Mouse (Mus musculus) left cerebral cortex, postnatal 14 days (tissue): ENCODE measurements around the gene Atg7. TPM values are rescaled to one million over a fixed set of nuclear protein-coding genes. Genes with fewer than 3 reads are reported as not detected.

ENCODE experiments used
- DNase-seq, 2 experiments: peaks; one replicate each; pipeline ENCODE4 v3.0.0; 2021 to 2022; ENCODE audit warnings: low spot score in 2 of 2, mixed read lengths in 1 of 2
- intact Hi-C: fragments of 180-260 bp; cut with DNase I; formaldehyde crosslinking; loops from one replicate; pipeline ENCODE4 v1.15.1; 2025
- total RNA-seq, 2 experiments: library from RNA; stranded (reverse); gene quantifications; 2 replicates each; pipeline ENCODE4 v1.2.3; 2021

Gene Atg7
- total RNA-seq, 2 experiments from 2014 or later = 25.5 to 26.2 TPM

DNA sequence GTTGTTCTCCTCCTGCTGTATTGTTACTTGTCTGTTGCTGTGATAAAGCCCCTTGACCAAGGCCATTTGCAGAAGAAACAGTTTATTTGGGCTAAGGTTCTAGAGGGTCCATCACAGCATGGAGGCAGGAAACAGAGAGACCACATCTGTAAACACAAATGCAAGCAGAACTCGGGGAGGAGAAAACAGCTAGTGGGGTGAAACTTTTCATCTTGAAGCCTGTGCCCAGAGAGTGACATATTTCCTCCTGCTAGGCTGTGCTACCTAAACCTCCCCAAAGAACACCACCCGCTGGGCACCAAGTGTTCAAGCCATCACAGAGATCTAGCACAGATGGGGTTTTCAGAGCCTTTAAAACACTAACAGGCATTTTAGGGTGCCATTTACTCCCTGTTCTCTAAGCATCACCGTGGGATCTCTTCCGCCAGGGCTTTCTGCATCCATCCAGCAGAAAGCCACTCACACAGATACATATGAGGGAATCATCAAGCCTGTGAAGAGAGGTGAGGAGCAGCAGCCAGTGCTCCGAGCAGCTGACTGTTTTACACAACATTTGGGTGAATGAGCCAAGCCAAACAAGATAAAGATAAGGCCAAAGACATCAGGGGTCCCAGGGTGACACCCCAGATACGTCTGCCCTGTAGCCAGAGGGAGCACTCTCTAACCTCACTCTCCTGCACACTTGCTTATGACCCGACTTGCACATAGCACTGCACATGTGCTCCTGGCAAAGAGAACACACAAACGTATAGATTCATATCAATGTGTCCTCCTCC is 262.5 kb downstream of the Atg7 start:
- intact Hi-C loops = no loop called here

DNA sequence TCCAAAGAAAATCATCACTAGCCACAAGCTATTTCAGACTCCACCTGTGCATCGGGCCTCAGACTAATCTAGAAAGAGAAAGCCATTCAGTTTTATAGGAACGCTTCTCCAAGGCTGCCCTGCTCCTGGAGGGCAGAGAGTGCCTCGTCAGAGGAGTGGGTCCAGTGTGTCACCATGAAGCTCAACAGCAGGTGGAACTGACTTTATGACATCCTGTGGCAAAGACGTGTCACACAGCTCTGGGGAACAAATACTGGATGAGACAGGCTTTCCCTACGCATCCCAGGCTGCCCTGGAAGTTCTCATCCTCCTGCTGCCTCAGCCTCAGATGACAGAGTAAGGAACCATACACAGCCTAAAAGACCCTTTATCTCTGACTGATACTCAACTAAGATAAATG is 263.3 kb downstream of the Atg7 start:
- intact Hi-C loops = no loop called here
- DNase-seq = no peak

More for the DNA sequence above, 262.5 kb downstream of the Atg7 start:
- no peak for DNase-seq

DNA sequence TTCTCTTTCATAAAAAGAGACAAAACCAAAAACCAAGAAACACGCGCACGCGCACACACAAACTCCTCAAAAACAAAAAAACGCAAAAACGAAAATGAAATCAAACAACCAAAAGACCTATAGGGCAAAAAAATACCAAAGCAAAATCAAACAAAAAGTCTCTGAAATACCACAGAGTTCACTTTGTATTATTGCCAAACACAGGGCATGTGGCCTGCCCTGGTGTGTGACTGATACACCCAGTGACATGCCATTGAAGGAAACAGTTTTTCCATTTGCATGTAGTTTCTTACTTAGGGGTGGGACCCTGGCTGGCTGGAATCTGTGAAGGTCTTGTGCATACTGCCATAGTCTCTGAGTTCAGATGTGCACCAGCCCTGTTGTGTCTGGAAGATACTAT is 264.6 kb downstream of the Atg7 start:
- DNase-seq = no peak
- intact Hi-C loops = no loop called here

DNA sequence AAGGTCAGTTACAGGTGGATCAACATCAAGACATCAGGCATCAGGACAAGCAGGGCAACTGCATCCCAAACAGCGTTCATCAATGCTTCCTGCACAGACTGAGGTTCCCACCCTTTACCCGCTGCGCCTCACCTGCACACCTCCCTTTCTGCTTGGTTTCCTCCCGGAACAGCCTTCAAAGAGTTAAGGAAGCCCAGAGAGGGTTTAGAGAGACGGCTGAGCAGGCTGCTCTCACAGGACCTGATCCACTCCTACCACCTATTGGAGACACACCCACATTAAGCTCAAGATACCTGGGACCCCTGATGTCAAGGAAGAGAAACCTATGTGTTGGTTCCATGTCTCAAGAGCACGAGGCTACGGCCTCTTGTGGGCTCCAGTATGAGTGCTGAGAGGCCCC is 266.9 kb downstream of the Atg7 start:
- DNase-seq = no peak
- intact Hi-C loops = no loop called here

Other genes with a start within 250 kb of the Atg7 start
- gene Hrh1, start 245.2 kb upstream of the Atg7 start, total RNA-seq = 10 to 100 TPM; 17.9 to 18.5 TPM